Mouse (Mus musculus): ENCODE measurements around the gene Itga4.

Itga4 gene

DNA sequence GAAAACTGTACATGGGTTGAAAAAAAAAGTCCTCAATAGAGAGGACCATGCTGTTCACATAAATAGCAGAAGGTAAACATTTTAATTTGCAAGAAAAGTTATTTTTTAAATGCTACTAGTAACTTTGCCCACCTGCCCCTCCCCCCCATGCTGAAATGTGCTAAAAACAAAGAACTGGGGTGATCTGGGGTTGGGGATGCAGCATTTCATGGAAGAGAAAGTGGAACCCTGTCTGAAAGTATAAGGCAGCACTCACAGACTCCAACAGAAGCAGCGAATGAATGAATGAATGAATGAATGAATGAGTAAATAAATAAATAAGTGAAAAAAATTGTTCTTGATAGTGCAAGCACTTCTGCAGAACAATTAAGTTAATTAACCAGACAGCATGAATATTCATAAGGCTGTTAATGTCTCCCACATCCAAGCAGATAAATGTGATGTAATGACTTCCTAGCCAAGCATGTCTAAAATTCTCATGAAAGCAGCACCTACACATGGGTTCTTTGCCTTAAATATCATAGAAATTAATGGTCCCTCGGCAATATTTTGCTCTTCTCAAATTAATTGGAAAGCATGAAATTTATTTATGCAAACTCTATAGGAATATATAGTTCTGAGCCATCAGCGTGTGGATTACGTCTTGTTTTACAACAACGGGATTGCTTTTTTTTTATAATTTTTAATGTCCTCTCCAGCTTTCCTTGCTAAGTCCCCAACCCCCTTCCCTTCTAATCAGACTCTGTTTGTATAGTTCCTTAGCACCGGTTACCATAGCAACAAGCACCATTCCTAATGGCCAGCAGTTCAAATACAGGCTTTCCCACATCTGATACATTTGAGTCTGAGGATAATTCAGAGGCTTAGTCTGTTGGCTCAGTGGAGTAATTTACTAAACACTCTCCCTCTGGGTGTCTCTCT lies 96.2 kb downstream of the Itga4 start:
- no peak for DNase-seq (ENCODE audit: low read depth, low spot score)

- no peak for DNase-seq (ENCODE audit: low read depth, low spot score)
These were observed 97.0 kb downstream of the Itga4 start for GRCm38 (mm10) chr2:79352100-79352802.

DNA sequence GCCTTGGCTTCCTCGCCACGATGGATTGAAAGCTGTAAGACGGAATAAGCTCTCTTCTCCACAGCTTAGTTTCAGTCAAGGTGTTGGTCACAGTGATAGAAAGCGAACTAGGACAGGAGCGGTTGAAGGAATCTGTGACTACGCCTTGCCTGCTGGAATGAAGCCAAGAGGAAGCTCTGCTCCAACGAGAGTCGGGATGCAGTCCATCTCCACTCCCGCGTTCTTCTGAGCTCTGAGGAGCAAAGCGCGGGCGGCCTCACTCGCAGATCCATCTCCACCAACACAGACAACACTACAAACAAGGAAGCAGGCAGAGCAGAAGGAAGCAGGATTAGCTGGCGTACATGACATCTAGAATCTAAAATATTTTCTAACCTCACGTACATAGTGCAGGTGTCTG lies 99.5 kb downstream of the Itga4 start:
- DNase-seq (ENCODE audit: low read depth, low spot score) = no peak

DNA sequence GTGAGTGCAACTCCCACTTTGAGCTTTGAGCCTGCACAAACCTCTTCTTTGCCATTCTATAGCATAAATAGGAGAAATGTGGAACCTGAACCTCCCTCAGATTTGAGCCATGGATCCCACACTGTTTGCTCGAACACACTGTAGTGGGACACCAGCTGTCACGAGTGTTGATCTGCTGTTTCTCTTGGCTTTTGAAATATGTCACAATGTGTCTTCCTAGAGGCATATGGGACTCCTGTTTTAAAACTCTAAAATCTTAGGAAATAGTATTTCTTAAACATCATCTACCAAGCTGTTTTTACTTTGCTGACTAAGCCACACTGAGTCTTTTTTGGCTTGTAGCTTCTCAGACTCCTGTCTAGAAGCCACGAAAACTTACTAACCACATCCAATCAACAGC lies 102.6 kb downstream of the Itga4 start:
- no peak for DNase-seq (ENCODE audit: low read depth, low spot score)

GRCm38 (mm10) chr2:79362029-79362428 lies 106.8 kb downstream of the Itga4 start:
- DNase-seq (ENCODE audit: low read depth, low spot score) = no peak

DNA sequence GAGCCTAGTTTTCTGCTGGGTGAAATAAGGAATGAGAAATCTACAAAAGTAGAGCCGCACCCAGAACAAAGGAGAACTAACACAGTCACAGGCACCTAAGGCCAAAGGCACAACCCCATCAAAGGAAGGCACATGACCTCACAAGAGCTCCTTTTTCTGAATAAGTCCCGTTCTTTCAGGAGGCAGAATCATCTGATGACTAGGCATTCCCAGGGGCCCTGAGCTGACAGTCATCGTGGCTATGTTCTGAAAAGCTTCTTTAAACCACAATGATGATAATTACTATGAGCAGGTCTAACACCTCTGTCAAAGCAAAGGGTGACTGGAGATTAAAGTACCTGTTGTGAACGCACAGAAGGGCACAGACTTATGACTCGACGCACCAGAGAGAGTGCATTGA lies 108.7 kb downstream of the Itga4 start:
- DNase-seq (ENCODE audit: low read depth, low spot score) = no peak

DNA sequence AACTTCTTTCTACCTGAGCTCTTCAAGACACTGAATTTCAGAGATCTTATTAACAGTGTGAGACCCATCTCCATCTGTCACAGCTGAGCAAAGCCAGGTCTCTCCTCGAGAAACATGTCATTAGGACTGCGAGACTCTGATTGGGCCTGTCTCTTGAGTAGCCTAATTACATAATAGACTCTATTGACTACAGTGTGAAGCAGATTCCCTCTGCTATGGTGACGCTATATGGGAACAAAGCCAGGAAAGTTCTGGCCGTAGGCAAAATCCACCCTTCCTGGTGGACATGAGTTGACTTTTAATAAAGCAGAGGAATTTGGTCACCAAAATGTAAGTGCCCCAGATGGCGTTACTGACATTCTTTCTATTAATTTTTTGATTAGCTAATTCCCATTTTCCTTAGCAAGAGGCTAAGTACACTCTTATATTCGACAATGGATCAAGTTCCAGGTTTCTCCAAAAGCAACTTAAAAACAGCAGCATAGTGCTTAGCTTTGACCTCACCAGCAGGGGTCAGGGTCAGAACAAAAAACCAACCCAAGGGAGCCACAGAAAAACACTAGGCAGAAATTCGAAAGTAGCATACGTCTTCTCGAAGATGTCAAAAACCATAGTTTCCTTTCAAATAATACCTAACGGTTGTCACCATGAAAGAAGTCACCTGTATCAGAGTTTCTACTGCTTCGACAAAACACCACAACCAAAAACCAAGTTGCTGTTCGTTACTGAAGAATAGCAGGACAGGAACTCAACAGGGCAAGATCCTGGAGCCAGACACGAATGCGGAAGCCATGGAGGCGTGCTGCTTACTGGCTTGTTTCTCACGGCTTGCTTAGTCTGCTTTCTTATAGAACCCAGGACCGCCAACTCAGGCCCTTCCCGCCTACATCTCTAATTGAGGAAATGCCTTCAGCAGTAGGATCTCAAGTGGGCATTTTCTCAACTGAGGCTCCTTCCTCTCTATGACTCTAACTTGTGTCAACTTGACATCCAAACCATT lies 112.5 kb downstream of the Itga4 start:
- DNase-seq (ENCODE audit: low read depth, low spot score) = no peak

DNA sequence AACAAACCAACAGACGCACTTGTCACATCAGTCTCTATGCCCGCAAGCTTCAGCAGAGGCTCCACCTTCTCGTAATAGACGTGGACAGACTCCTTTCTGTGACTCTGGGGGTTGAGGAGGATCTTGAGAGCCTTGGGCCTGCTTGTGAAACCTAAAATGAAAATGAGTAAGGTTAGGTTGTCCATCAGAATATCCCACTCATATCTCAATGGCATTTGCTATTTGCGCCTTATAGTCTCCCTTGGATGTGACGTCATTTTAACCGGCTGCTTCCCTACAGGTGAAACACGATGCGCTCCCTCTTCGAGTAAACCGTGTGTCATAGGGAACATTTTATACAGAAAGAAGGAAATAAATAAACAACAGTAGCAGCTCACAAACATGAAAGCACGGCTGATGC lies 113.4 kb downstream of the Itga4 start:
- no peak for DNase-seq (ENCODE audit: low read depth, low spot score)

DNA sequence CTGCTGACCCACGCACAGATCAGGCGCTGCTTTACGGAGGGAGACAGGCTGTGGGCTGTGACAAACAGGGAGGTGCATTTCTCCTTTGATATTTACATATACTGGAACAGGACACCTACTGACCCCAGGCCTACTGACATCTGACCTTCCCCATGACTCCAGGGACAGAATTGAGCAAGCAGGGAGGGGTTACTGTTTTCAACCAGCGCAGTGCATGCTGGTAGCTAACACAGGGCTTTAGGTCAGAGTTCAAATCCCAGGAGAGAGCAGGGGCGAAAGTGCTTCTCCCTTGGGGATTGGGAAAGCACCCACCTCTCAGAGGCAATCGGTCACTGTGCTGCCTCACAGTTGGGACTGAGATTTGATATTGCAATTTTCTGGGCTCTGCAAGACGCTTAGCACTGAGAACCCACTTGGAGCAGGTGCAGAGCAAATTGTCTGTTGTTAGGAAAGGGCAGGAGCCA lies 113.9 kb downstream of the Itga4 start:
- DNase-seq (ENCODE audit: low read depth, low spot score) = no peak

GRCm38 (mm10) chr2:79369905-79370304 lies 114.7 kb downstream of the Itga4 start:
- no peak for DNase-seq (ENCODE audit: low read depth, low spot score)

DNA sequence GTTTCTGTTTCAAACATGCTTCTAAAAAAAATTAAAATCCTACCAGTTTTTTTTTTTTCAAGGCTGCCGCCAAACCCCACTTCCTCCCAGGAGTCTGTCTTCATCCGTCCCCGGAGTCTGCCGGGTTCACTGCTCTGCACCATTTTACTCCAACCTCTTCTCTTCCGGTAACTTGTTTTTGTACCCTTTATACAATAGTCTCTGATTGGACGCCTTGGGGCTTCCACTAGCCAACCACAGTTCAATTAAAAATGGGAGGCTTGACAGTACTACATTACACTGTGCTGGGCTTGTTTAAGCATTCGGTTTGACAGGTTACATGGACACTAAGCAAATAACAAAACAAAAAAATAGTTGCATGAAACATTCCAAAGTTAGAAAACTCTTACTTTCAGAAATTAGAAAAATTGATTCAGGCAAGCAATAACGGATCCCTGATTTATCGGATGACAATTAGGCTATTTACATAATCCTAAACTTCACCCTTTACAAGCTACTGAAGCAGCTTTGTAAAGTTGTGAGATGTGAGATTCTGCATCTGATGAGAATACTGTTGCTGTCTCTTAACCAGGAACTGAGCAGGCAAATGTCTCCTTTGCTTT lies 115.6 kb downstream of the Itga4 start:
- no peak for DNase-seq (ENCODE audit: low read depth, low spot score)

- DNase-seq (ENCODE audit: low read depth, low spot score) = no peak
These were observed 116.3 kb downstream of the Itga4 start for GRCm38 (mm10) chr2:79371326-79372153.

DNA sequence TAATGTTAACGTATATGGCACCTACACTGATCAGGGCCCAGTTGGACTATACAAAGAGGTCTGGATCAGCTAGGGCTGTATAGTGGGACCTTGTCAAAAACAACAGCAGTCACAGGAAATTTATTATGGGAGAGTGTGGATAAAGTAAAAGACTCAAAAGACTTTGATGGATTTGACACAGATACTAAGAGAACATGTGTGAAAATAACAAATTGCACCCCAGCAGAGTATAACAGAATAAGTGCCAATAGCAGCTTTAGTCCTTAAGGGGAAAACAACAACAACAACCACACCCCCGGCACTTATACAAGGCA lies 116.9 kb downstream of the Itga4 start:
- DNase-seq (ENCODE audit: low read depth, low spot score) = no peak

- no peak for DNase-seq (ENCODE audit: low read depth, low spot score)
These were observed 117.4 kb downstream of the Itga4 start for GRCm38 (mm10) chr2:79372486-79373200.

GRCm38 (mm10) chr2:79378346-79379086 lies 123.3 kb downstream of the Itga4 start:
- DNase-seq (ENCODE audit: low read depth, low spot score) = no peak

DNA sequence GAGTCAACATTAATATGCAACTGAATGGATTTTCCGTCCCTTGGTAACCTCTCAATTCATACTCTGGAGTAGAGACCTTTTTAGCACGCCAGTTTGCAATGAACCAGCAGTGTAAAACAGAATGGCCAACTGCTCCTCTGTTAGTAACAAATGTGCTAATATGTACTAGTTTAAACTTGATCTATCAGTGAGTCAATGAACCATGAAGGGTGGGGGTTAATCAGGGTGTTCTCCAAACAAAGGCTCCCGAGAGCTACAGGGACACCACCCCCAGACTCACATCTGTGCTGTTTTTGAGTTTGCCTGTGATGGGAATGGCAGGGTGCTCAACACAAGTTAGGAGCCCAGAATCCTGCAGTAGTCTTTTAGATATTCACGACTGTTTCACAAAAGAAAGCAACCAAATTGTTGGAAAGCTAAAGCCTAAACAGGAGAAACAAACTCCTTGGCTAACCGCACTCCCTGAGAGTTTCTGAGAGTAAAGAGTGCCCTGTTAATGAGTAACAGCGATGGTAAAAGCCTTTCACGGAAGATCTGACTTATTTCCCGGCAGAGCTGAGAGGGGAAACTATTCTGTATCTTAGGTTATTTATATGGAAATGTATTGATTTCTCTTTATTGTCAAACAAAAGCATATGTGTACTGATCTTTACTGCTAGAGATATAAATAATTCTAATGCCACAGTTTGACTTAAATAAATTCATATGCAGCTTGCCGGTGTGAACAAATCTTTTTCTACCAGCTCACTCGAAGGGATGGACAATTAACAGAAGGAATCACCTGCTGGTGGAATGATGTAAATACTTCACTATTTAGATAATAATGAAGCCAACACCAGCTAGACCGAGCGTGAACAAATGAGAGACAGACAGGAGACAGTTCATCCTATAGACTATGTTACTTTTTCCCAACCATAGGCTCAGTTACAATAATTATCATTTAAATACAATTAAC lies 124.1 kb downstream of the Itga4 start:
- no peak for DNase-seq (ENCODE audit: low read depth, low spot score)

All from embryo, embryonic 11.5 days (tissue).